Mouse (Mus musculus) lung, embryonic 14.5 days (tissue): ENCODE measurements at regions not wholly inside any gene's neighbourhood (a gene's known extent, or its start where the extent isn't known, plus 50 kb on each side); places are given as distances from the start of the nearest gene placed in this dataset.

Source experiments
- ATAC-seq: fragments of 200-750 bp; cut with Nextera tagmentation; 2 replicates; pipeline ENCODE4 v1.8.0; 2017; ENCODE audit warnings: mild to moderate bottlenecking, moderate TSS enrichment, moderate library complexity; ENCODE audit not compliant: insufficient read depth
- DNase-seq: peaks from one replicate; pipeline ENCODE4 v3.0.0-alpha.2; 2015
- H3K27ac ChIP-seq: fragments of 300-500 bp; sonication (generic); 2 replicates; pipeline ENCODE4 v1.5.1; 2014; ENCODE audit warnings: low read depth, mild to moderate bottlenecking, moderate library complexity
- H3K27me3 ChIP-seq: fragments of 300-500 bp; sonication (generic); 2 replicates; pipeline ENCODE4 v1.6.1; 2014; ENCODE audit warnings: low read length, control low read depth; ENCODE audit not compliant: insufficient read depth
- H3K36me3 ChIP-seq: fragments of 300-500 bp; sonication (generic); 2 replicates; pipeline ENCODE4 v1.6.1; 2014; ENCODE audit warnings: control low read depth; ENCODE audit not compliant: insufficient read depth
- H3K4me1 ChIP-seq: fragments of 300-500 bp; sonication (generic); 2 replicates; pipeline ENCODE4 v1.6.1; 2014; ENCODE audit warnings: antibody characterized with exemption, control low read depth; ENCODE audit not compliant: insufficient read depth
- H3K4me2 ChIP-seq: fragments of 300-500 bp; sonication (generic); 2 replicates; pipeline ENCODE4 v1.6.1; 2014; ENCODE audit warnings: mild to moderate bottlenecking
- H3K4me3 ChIP-seq: fragments of 300-500 bp; sonication (generic); 2 replicates; pipeline ENCODE4 v1.5.1; 2014; ENCODE audit warnings: low read depth, low read length
- H3K9ac ChIP-seq: fragments of 300-500 bp; sonication (generic); 2 replicates; pipeline ENCODE4 v1.6.1; 2014
- H3K9me3 ChIP-seq: fragments of 300-500 bp; sonication (generic); 2 replicates; pipeline ENCODE4 v1.6.1; 2016; ENCODE audit warnings: low read depth, low read length, control low read depth
- CTCF ChIP-seq: IDR thresholded peaks from 2 replicates; pipeline ENCODE4 v1.5.1; 2016; ENCODE audit warnings: antibody characterized with exemption, low read depth
- WGBS: fragments of 180-500 bp; shearing (Covaris S2); extraction: QIAGEN DNeasy Blood & Tissue Kit; methylation state at CpG from one replicate; pipeline ENCODE4 v1.1.7; 2014; 5-methylcytosine and 5-hydroxymethylcytosine counted together

DNA sequence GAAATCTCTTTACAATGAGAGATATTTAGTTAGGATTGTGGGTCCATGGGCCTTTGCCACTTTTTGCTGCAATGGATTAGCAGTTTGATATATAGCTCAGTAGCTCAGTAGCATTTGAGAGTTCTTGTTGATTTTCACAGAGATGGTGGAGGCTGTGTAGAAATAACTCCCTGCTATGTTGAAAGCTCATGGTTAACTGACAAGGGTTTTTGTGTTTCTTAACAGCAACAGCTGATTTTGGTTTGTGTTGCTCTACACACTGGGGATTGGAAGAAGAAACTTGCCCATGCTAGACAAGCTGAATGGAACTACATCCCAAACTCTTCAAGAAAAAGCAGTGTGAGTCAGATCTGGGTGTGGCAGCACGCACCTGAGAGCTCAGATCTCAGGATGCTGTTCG is 50.6 kb upstream of the Mark1 start:
- H3K9ac ChIP-seq: no peak overlapping the region
- 86% methylated on average over 2 of the region's 2 CpGs for WGBS

More for the DNA sequence above, 50.6 kb upstream of the Mark1 start:
- Histone ChIP-seq H3K4me2 (no peak overlapping the region), H3K27me3 (no peaks in the 10 kb centered on the region), H3K27ac (no peak overlapping the region), H3K36me3 (no peaks in the 10 kb centered on the region), H3K4me3 (no peak overlapping the region), H3K9me3 (no peaks in the 10 kb centered on the region), H3K4me1 (no peaks in the 10 kb centered on the region; the same call in 1 of the 2 replicates)
- no peak for TF ChIP-seq CTCF
- ATAC-seq (no peak), DNase-seq (no peak)
